Mouse (Mus musculus) limb, embryonic 14.5 days (tissue): ENCODE results near the gene Taco1. TPM values are rescaled to one million over a fixed set of nuclear protein-coding genes. Genes with fewer than 3 reads are reported as not detected.

Experiments
- ATAC-seq: fragments of 200-750 bp; cut with Nextera tagmentation; 2 replicates; pipeline ENCODE4 v1.8.0; 2017; ENCODE audit warnings: low read depth, moderate number of reproducible peaks, moderate TSS enrichment; ENCODE audit not compliant: low FRiP score
- DNase-seq: peaks from one replicate; pipeline ENCODE4 v3.0.0-alpha.2; 2015; ENCODE audit warnings: low spot score
- H3K27ac ChIP-seq: fragments of 300-500 bp; sonication (generic); replicated peaks from 2 replicates; pipeline ENCODE4 v1.5.1; 2014; ENCODE audit warnings: low read depth, mild to moderate bottlenecking, low read length, moderate library complexity, mixed read lengths
- H3K27me3 ChIP-seq: fragments of 300-500 bp; sonication (generic); 2 replicates; pipeline ENCODE4 v1.6.1; 2014; ENCODE audit warnings: low read length, mixed read lengths; ENCODE audit not compliant: control insufficient read depth, insufficient read depth
- H3K36me3 ChIP-seq: fragments of 300-500 bp; sonication (generic); 2 replicates; pipeline ENCODE4 v1.6.1; 2014; ENCODE audit warnings: mild to moderate bottlenecking, low read length, moderate library complexity, mixed read lengths; ENCODE audit not compliant: control insufficient read depth, insufficient read depth
- H3K4me1 ChIP-seq: fragments of 300-500 bp; sonication (generic); 2 replicates; pipeline ENCODE4 v1.6.1; 2014; ENCODE audit warnings: antibody characterized with exemption, low read length, mixed read lengths; ENCODE audit not compliant: control insufficient read depth, insufficient read depth
- H3K4me2 ChIP-seq: fragments of 300-500 bp; sonication (generic); replicated peaks from 2 replicates; pipeline ENCODE4 v1.6.1; 2014; ENCODE audit warnings: low read depth, mild to moderate bottlenecking, low read length, moderate library complexity; ENCODE audit not compliant: severe bottlenecking
- H3K4me3 ChIP-seq: fragments of 300-500 bp; sonication (generic); replicated peaks from 2 replicates; pipeline ENCODE4 v1.5.1; 2014; ENCODE audit warnings: low read length
- H3K9ac ChIP-seq: fragments of 300-500 bp; sonication (generic); 2 replicates; pipeline ENCODE4 v1.6.1; 2014; ENCODE audit warnings: mild to moderate bottlenecking, low read depth, low read length, moderate library complexity; ENCODE audit not compliant: severe bottlenecking
- H3K9me3 ChIP-seq: fragments of 300-500 bp; sonication (generic); 2 replicates; pipeline ENCODE4 v1.6.1; 2016; ENCODE audit warnings: low read length; ENCODE audit not compliant: control insufficient read depth
- POLR2A ChIP-seq: fragments of 200-500 bp; IDR thresholded peaks from 2 replicates; pipeline ENCODE4 v1.8.0; 2012; ENCODE audit warnings: inconsistent platforms, mild to moderate bottlenecking, moderate library complexity, borderline replicate concordance; ENCODE audit not compliant: insufficient read depth, insufficient read length; ENCODE audit errors: extremely low read depth
- WGBS: fragments of 180-500 bp; shearing (Covaris S2); extraction: QIAGEN DNeasy Blood & Tissue Kit; methylation state at CpG from one replicate; pipeline ENCODE4 v1.1.7; 2014; 5-methylcytosine and 5-hydroxymethylcytosine counted together
- polyA plus RNA-seq, 2 experiments: library from polyadenylated mRNA; depleted of rRNA in 1 of 2; stranded (reverse) in 1 of 2; unstranded in 1 of 2; fragments of >200 nt; fragmentation: Nextera tagmentation in 1 of 2; extraction: Ambion mirVana in 1 of 2; gene quantifications; 2 replicates each; pipeline versions ENCODE4 v1.2.1 to v1.2.3; 2012 to 2014

Gene Taco1
- polyA plus RNA-seq, 2 experiments = 7.4 to 14.5 TPM

DNA sequence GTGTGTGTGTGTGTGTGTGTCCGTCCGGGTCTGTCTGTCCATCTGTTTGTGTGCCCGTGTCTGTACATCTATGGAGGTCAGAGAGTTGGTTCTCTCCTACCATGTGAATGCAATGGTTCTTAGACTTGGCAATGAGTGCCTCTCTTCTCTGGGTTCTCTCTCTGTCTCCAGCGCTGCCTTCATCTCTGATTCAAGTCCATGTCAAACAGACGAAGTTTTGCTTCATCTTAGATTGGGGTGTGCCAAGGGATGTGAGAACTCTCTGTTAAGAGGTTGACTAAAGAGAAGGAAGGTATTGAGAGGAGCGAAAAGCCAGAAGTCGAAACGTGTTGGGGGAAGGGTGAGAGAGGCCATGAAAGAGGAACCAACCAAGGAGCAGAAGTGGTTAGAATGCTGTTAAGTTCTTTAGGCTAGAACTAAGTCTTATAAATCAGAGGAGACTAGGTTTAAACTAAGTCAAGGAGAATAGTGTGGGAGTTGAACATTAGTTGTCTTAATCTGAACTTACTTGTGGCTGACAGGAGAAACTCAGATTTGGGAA is 40.3 kb downstream of the Taco1 start:
- H3K4me2 ChIP-seq = no peak overlapping the region
- no peak for ATAC-seq
- H3K9ac ChIP-seq = no peak overlapping the region
- H3K27me3 ChIP-seq = no peaks in the 10 kb centered on the region
- no peaks in the 10 kb centered on the region for H3K4me1 ChIP-seq
- H3K4me3 ChIP-seq = no peak overlapping the region
- WGBS = 86% methylated on average over 8 of the region's 8 CpGs
- DNase-seq = no peak
- no peak overlapping the region for H3K27ac ChIP-seq
- H3K36me3 ChIP-seq = peaks cover 18% of the 10 kb centered on the region
- TF ChIP-seq POLR2A = no peak
- H3K9me3 ChIP-seq = no peaks in the 10 kb centered on the region

DNA sequence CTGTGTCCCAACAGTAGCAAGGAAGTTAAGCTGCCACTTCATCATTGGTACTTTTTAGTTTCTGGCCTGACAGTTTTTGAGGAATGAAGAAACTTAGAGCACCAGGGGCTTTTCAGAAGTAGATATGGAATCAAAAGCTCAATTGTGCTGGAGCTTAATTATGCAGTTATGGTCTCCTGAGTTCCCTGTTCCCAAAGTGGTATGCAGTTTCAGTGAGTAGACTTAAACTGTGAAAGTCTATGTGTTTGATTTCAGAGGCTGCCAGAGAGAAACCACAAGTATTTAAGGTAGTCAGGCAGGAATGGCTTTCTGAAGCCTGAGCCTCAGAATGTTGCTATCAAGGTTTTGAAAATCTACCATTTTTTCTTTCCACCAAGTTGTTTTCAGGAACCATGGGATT is 45.8 kb downstream of the Taco1 start:
- Histone ChIP-seq H3K4me3 (no peak overlapping the region), H3K4me1 (no peaks in the 10 kb centered on the region), H3K36me3 (peaks cover 37% of the 10 kb centered on the region), H3K27me3 (no peaks in the 10 kb centered on the region), H3K4me2 (no peak overlapping the region), H3K9ac (no peak overlapping the region), H3K27ac (0 out of 2 replicates have a peak overlapping the region, but pooled peaks have one; percentile 5), H3K9me3 (no peaks in the 10 kb centered on the region)
- TF ChIP-seq POLR2A = no peak
- ATAC-seq (no peak), DNase-seq (no peak)

DNA sequence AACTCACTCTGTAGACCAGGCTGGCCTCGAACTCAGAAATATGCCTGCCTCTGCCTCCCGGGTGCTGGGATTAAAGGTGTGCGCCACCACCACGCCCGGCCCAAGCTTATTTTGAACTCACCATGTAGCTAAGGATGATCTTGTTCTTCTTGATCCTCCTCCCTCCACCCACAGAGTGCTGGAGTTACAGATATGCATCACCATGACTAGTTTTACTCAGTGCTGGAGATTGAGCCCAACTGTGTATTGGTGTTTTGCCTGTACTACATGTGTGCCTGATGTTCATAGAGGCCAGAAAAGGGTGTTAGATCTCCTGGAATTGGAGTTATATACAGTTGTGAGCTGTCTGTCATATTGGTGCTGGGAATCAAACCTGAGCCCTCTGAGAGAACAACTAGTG is 56.4 kb downstream of the Taco1 start:
- no peak overlapping the region for H3K27ac ChIP-seq
- no peak overlapping the region for H3K4me2 ChIP-seq
- no peaks in the 10 kb centered on the region for H3K4me1 ChIP-seq
- DNase-seq (no peak), ATAC-seq (no peak)
- H3K36me3 ChIP-seq = peaks cover 80% of the 10 kb centered on the region
- no peak for TF ChIP-seq POLR2A
- no peaks in the 10 kb centered on the region for H3K27me3 ChIP-seq
- no peak overlapping the region for H3K4me3 ChIP-seq
- no peak overlapping the region for H3K9ac ChIP-seq
- H3K9me3 ChIP-seq = no peaks in the 10 kb centered on the region
- WGBS = 93% methylated on average over 5 of the region's 5 CpGs

DNA sequence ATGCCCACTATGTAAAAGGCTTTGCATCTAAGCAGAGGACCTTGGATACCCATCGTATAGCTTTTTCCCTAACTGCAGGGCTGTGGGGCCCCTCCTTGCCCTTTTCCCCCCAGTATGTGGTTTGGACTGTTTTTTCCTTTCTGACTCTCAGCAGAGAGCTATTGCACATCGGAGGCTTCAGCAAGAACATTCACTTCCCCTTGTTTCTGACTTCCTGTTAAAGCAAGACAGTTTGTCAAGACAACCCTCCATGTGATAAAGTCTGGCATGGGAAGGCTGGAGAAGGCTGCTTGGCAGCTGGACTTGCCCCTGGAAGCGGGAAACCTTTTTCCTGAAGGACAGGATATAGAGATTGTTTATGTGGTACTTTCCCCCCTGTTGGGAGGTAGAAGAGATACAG is 56.9 kb downstream of the Taco1 start:
- DNase-seq = no peak
- Histone ChIP-seq H3K4me2 (no peak overlapping the region), H3K4me3 (no peak overlapping the region), H3K36me3 (peaks cover 75% of the 10 kb centered on the region), H3K9ac (no peak overlapping the region), H3K27me3 (no peaks in the 10 kb centered on the region), H3K4me1 (no peaks in the 10 kb centered on the region), H3K9me3 (no peaks in the 10 kb centered on the region), H3K27ac (no peak overlapping the region)
- no peak for ATAC-seq
- WGBS = 77% methylated on average over 3 of the region's 3 CpGs
- TF ChIP-seq POLR2A = no peak

Other genes with a start within 250 kb of the Taco1 start
- gene Cyb561, start 112.7 kb upstream of the Taco1 start, polyA plus RNA-seq (2012; rRNA removed) = 7.6 and 9.1 TPM in 2 replicates
- 15.8 and 17.7 TPM in 2 replicates for gene Cyb561, start 112.7 kb upstream of the Taco1 start, polyA plus RNA-seq (2014; fragmentation: Nextera tagmentation; extraction: Ambion mirVana)
- 1.4 and 1.5 TPM in 2 replicates for gene Ace, start 98.1 kb upstream of the Taco1 start, polyA plus RNA-seq (2012; rRNA removed)
- gene Ace, start 98.1 kb upstream of the Taco1 start, polyA plus RNA-seq (2014; fragmentation: Nextera tagmentation; extraction: Ambion mirVana) = 1.1 and 1.2 TPM in 2 replicates
- gene Ace3, start 71.4 kb upstream of the Taco1 start, polyA plus RNA-seq (2012; rRNA removed) = not detected in 2 replicates
- not detected in 2 replicates for gene Ace3, start 71.4 kb upstream of the Taco1 start, polyA plus RNA-seq (2014; fragmentation: Nextera tagmentation; extraction: Ambion mirVana)
- 0.20 and 0.32 TPM in 2 replicates for gene Kcnh6, start 57.9 kb upstream of the Taco1 start, polyA plus RNA-seq (2012; rRNA removed)
- gene Kcnh6, start 57.9 kb upstream of the Taco1 start, polyA plus RNA-seq (2014; fragmentation: Nextera tagmentation; extraction: Ambion mirVana) = 0.23 and 0.32 TPM in 2 replicates
- gene Dcaf7, start 29.2 kb upstream of the Taco1 start, polyA plus RNA-seq (2012; rRNA removed) = 63.0 and 75.6 TPM in 2 replicates
- gene Dcaf7, start 29.2 kb upstream of the Taco1 start, polyA plus RNA-seq (2014; fragmentation: Nextera tagmentation; extraction: Ambion mirVana) = 63.3 and 71.6 TPM in 2 replicates
- gene Map3k3, start 18.6 kb downstream of the Taco1 start, polyA plus RNA-seq (2012; rRNA removed) = 48.5 and 54.5 TPM in 2 replicates
- 33.3 and 37.5 TPM in 2 replicates for gene Map3k3, start 18.6 kb downstream of the Taco1 start, polyA plus RNA-seq (2014; fragmentation: Nextera tagmentation; extraction: Ambion mirVana)
- gene Gm10840, start 94.8 kb downstream of the Taco1 start, polyA plus RNA-seq (2012; rRNA removed) = not detected in 2 replicates
- gene Gm10840, start 94.8 kb downstream of the Taco1 start, polyA plus RNA-seq (2014; fragmentation: Nextera tagmentation; extraction: Ambion mirVana) = not detected in 2 replicates
- 148 and 169 TPM in 2 replicates for gene Limd2, start 94.8 kb downstream of the Taco1 start, polyA plus RNA-seq (2012; rRNA removed)
- 237 and 260 TPM in 2 replicates for gene Limd2, start 94.8 kb downstream of the Taco1 start, polyA plus RNA-seq (2014; fragmentation: Nextera tagmentation; extraction: Ambion mirVana)
- 46.8 and 62.2 TPM in 2 replicates for gene Strada, start 136.1 kb downstream of the Taco1 start, polyA plus RNA-seq (2012; rRNA removed)
- 24.0 and 28.5 TPM in 2 replicates for gene Strada, start 136.1 kb downstream of the Taco1 start, polyA plus RNA-seq (2014; fragmentation: Nextera tagmentation; extraction: Ambion mirVana)
- 43.6 and 48.8 TPM in 2 replicates for gene Ccdc47, start 150.3 kb downstream of the Taco1 start, polyA plus RNA-seq (2012; rRNA removed)
- 63.7 and 66.1 TPM in 2 replicates for gene Ccdc47, start 150.3 kb downstream of the Taco1 start, polyA plus RNA-seq (2014; fragmentation: Nextera tagmentation; extraction: Ambion mirVana)
- gene Ddx42, start 150.9 kb downstream of the Taco1 start, polyA plus RNA-seq (2012; rRNA removed) = 35.3 and 50.4 TPM in 2 replicates
- gene Ddx42, start 150.9 kb downstream of the Taco1 start, polyA plus RNA-seq (2014; fragmentation: Nextera tagmentation; extraction: Ambion mirVana) = 63.9 and 73.3 TPM in 2 replicates
- 36.4 and 43.8 TPM in 2 replicates for gene Ftsj3, start 190.0 kb downstream of the Taco1 start, polyA plus RNA-seq (2012; rRNA removed)
- 54.6 and 55.8 TPM in 2 replicates for gene Ftsj3, start 190.0 kb downstream of the Taco1 start, polyA plus RNA-seq (2014; fragmentation: Nextera tagmentation; extraction: Ambion mirVana)
- 123 and 186 TPM in 2 replicates for gene Psmc5, start 190.1 kb downstream of the Taco1 start, polyA plus RNA-seq (2012; rRNA removed)
- gene Psmc5, start 190.1 kb downstream of the Taco1 start, polyA plus RNA-seq (2014; fragmentation: Nextera tagmentation; extraction: Ambion mirVana) = 244 and 253 TPM in 2 replicates
- gene Smarcd2, start 206.9 kb downstream of the Taco1 start, polyA plus RNA-seq (2012; rRNA removed) = 184 and 203 TPM in 2 replicates
- 114 and 130 TPM in 2 replicates for gene Smarcd2, start 206.9 kb downstream of the Taco1 start, polyA plus RNA-seq (2014; fragmentation: Nextera tagmentation; extraction: Ambion mirVana)
- gene Tcam1, start 210.6 kb downstream of the Taco1 start, polyA plus RNA-seq (2012; rRNA removed) = 0.78 and 1.0 TPM in 2 replicates
- 0.22 and 0.66 TPM in 2 replicates for gene Tcam1, start 210.6 kb downstream of the Taco1 start, polyA plus RNA-seq (2014; fragmentation: Nextera tagmentation; extraction: Ambion mirVana)
- gene Gh, start 235.8 kb downstream of the Taco1 start, polyA plus RNA-seq (2012; rRNA removed) = not detected in 2 replicates
- gene Gh, start 235.8 kb downstream of the Taco1 start, polyA plus RNA-seq (2014; fragmentation: Nextera tagmentation; extraction: Ambion mirVana) = not detected in 2 replicates
- 2.6 and 2.7 TPM in 2 replicates for gene Cd79b, start 248.7 kb downstream of the Taco1 start, polyA plus RNA-seq (2012; rRNA removed)
- 3.0 and 5.0 TPM in 2 replicates for gene Cd79b, start 248.7 kb downstream of the Taco1 start, polyA plus RNA-seq (2014; fragmentation: Nextera tagmentation; extraction: Ambion mirVana)